ENCODE assay signal across 14 mouse cellular contexts in the genomic region with DNA sequence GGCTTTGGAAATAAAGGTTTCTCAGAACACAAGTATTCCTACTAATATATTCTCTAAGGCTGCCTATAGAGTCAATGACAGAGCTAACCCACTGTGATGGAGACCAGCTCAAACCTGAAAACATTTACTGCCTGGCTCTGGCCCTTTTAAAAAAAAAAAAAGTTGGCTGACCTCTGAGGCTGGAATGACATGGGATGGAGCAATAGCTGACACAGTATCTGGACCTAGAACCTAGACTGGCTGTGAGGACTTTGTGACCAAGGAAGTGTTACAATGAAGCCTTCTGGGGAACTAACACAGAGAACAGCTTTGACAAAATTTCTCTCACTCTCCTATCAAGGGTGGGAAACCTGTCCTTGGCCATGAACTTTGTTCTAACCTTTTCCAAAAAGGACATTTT. TPM values are rescaled to one million over a fixed set of nuclear protein-coding genes. Genes with fewer than 3 reads are reported as not detected.
DNase-seq lines count a peak whose midpoint lies in the region; ATAC-seq lines count a peak whose summit lies in the region.
"Had no signal": no experiment of that assay in that cellular context is flagged by ENCODE, and none has a peak within 500 bp of the region (broad histone marks: within the 10 kb centered on the region; RNA-seq: fewer than 3 reads in every experiment).

No protein-coding gene starts in this region.

- no peaks in the 10 kb centered on the region for H3K9me3 ChIP-seq in heart, embryonic 14.5 days (ENCODE audit: control insufficient read depth, low read length)
- H3K9me3 ChIP-seq in liver, embryonic 11.5 days (ENCODE audit: control insufficient read depth, low read length) = no peaks in the 10 kb centered on the region
- H3K9me3 ChIP-seq: hindbrain, embryonic 13.5 days; limb, embryonic 15.5 days; midbrain, embryonic 13.5 days had no signal

- peaks cover 44 to 72% of the 10 kb centered on the region in 2 experiments for H3K4me1 ChIP-seq in heart, embryonic 14.5 days (ENCODE audit: control insufficient read depth in 2 of 2, insufficient read depth in 2 of 2, low read length in 2 of 2)
- peaks cover 43% of the 10 kb centered on the region for H3K4me1 ChIP-seq in liver, embryonic 11.5 days (replicated peaks; ENCODE audit: control insufficient read depth, insufficient read depth, low read length)

- DNase-seq in adrenal gland, adult 2 months = peak; percentile 66
- DNase-seq in adrenal gland, postnatal 36 days = no peak
- DNase-seq in heart, adult 11 months = no peak
- peak; percentile 56 for DNase-seq in adipocyte (ENCODE audit: low spot score)
- no peak for DNase-seq in liver, embryonic 11.5 days (ENCODE audit: low spot score)
- DNase-seq in right cerebral cortex, adult 18-20 months = no peak
- DNase-seq: adrenal gland, postnatal 25 days; thymus, postnatal 14 days had no signal

- no peaks in the 10 kb centered on the region for H3K27me3 ChIP-seq in heart, embryonic 14.5 days (ENCODE audit: control insufficient read depth, insufficient read depth, low read length)
- no peaks in the 10 kb centered on the region for H3K27me3 ChIP-seq in liver, embryonic 11.5 days (replicated peaks; ENCODE audit: control insufficient read depth, insufficient read depth, low read length)
- H3K27me3 ChIP-seq: limb, embryonic 15.5 days had no signal

- no peak overlapping the region for H3K4me3 ChIP-seq in heart, embryonic 14.5 days (ENCODE audit: control insufficient read depth in 1 of 2, insufficient read depth in 1 of 2, low read depth in 1 of 2, low read length in 2 of 2)
- no peak overlapping the region for H3K4me3 ChIP-seq in liver, embryonic 11.5 days (ENCODE audit: low read depth, low read length)
- H3K4me3 ChIP-seq: hindbrain, embryonic 13.5 days; limb, embryonic 15.5 days; midbrain, embryonic 13.5 days; myocyte had no signal

- H3K4me2 ChIP-seq in heart, embryonic 14.5 days (ENCODE audit: low read length) = 0 out of 2 replicates have a peak overlapping the region, but pooled peaks have one; percentile 3
- H3K4me2 ChIP-seq in liver, embryonic 11.5 days = peak overlapping the region; percentile 32
- H3K4me2 ChIP-seq: hindbrain, embryonic 13.5 days; limb, embryonic 15.5 days; midbrain, embryonic 13.5 days had no signal

- H3K27ac ChIP-seq in heart, embryonic 14.5 days (replicated peaks in 1 of 2; ENCODE audit: control insufficient read depth in 1 of 2, insufficient read depth in 1 of 2, low read depth in 2 of 2, low read length in 2 of 2) = no peak overlapping the region
- peak overlapping the region; percentile 67 for H3K27ac ChIP-seq in liver, embryonic 11.5 days (ENCODE audit: low read depth, low read length)
- H3K27ac ChIP-seq: hindbrain, embryonic 13.5 days; limb, embryonic 15.5 days; midbrain, embryonic 13.5 days had no signal

- H3K9ac ChIP-seq in heart, embryonic 14.5 days (ENCODE audit: low read length) = no peak overlapping the region
- 0 out of 2 replicates have a peak overlapping the region, but pooled peaks have one; percentile 15 for H3K9ac ChIP-seq in liver, embryonic 11.5 days (ENCODE audit: low read depth, low read length)
- H3K9ac ChIP-seq: hindbrain, embryonic 13.5 days; limb, embryonic 15.5 days; midbrain, embryonic 13.5 days had no signal

- ATAC-seq in heart, embryonic 14.5 days (ENCODE audit: insufficient number of reproducible peaks, insufficient read depth, low FRiP score, low read depth) = no peak
- ATAC-seq in liver, embryonic 11.5 days (replicated peaks; ENCODE audit: low FRiP score) = no peak
- no peak for ATAC-seq in granulocyte monocyte progenitor cell, adult 5-6 weeks (replicated peaks; ENCODE audit: poor library complexity, severe bottlenecking)
- ATAC-seq: midbrain, embryonic 13.5 days had no signal

- peaks cover 25% of the 10 kb centered on the region for H3K36me3 ChIP-seq in heart, embryonic 14.5 days (ENCODE audit: control insufficient read depth, insufficient read depth, low read length)
- H3K36me3 ChIP-seq in liver, embryonic 11.5 days (ENCODE audit: control insufficient read depth, insufficient read depth, low read length) = peaks cover 2% of the 10 kb centered on the region; the same call in 1 of the 2 replicates
- H3K36me3 ChIP-seq: hindbrain, embryonic 13.5 days; midbrain, embryonic 13.5 days had no signal

RNA-seq across cellular contexts. Expression of gene Shb, which starts 9.3 kb away (rescaled TPM):
- 100 to 1,000 TPM in 1 of 2 experiments, 10 to 100 TPM in 1; 48.7 to 154 TPM for total RNA-seq in adrenal gland, adult 2 months (2021)
- 71.0 and 106 TPM in 2 replicates for polyA plus RNA-seq in adrenal gland, adult 2 months (2012; rRNA removed)
- 100 to 1,000 TPM in 1 of 2 experiments, 10 to 100 TPM in 1; 51.4 to 110 TPM for total RNA-seq in adrenal gland, postnatal 36 days (2021)
- 15.3 and 19.0 TPM in 2 replicates for polyA plus RNA-seq in heart, embryonic 14.5 days (2014; fragmentation: Nextera tagmentation; extraction: Ambion mirVana)
- polyA plus RNA-seq in liver, embryonic 11.5 days (2014; fragmentation: Nextera tagmentation; extraction: Ambion mirVana) = 6.1 and 6.2 TPM in 2 replicates
- total RNA-seq in granulocyte monocyte progenitor cell, adult 5-6 weeks (2014; fragmentation: Nextera tagmentation) = 0.49 and 1.1 TPM in 2 replicates
- 0.72 and 2.2 TPM in 2 replicates for total RNA-seq in granulocyte monocyte progenitor cell, adult 5-6 weeks (2017)

Comparison
In these comparisons a context has a peak if more than half of its experiments do, and no peak if none do; other contexts are left out.
1. DNase-seq: peak in adrenal gland, adult 2 months (single experiment) and adipocyte (single experiment); none in adrenal gland, postnatal 36 days (0 of 2), heart, adult 11 months (single experiment), liver, embryonic 11.5 days (single experiment) and right cerebral cortex, adult 18-20 months (single experiment).
2. RNA of gene Shb, which starts 9.3 kb away (total RNA-seq): 48.7 to 154 TPM in adrenal gland, adult 2 months and 51.4 to 110 TPM in adrenal gland, postnatal 36 days; 0.49 to 2.2 TPM in granulocyte monocyte progenitor cell, adult 5-6 weeks; every median in the first group is over 10 times any median in the second.